Mouse (Mus musculus) lung, embryonic 14.5 days (tissue): ENCODE results near the gene Nln. TPM values are rescaled to one million over a fixed set of nuclear protein-coding genes. Genes with fewer than 3 reads are reported as not detected.

Experiments
- ATAC-seq: fragments of 200-750 bp; cut with Nextera tagmentation; 2 replicates; pipeline ENCODE4 v1.8.0; 2017; ENCODE audit warnings: mild to moderate bottlenecking, moderate TSS enrichment, moderate library complexity; ENCODE audit not compliant: insufficient read depth
- DNase-seq: peaks from one replicate; pipeline ENCODE4 v3.0.0-alpha.2; 2015
- H3K27ac ChIP-seq: fragments of 300-500 bp; sonication (generic); 2 replicates; pipeline ENCODE4 v1.5.1; 2014; ENCODE audit warnings: low read depth, mild to moderate bottlenecking, moderate library complexity
- H3K27me3 ChIP-seq: fragments of 300-500 bp; sonication (generic); 2 replicates; pipeline ENCODE4 v1.6.1; 2014; ENCODE audit warnings: low read length, control low read depth; ENCODE audit not compliant: insufficient read depth
- H3K36me3 ChIP-seq: fragments of 300-500 bp; sonication (generic); 2 replicates; pipeline ENCODE4 v1.6.1; 2014; ENCODE audit warnings: control low read depth; ENCODE audit not compliant: insufficient read depth
- H3K4me1 ChIP-seq: fragments of 300-500 bp; sonication (generic); 2 replicates; pipeline ENCODE4 v1.6.1; 2014; ENCODE audit warnings: antibody characterized with exemption, control low read depth; ENCODE audit not compliant: insufficient read depth
- H3K4me2 ChIP-seq: fragments of 300-500 bp; sonication (generic); 2 replicates; pipeline ENCODE4 v1.6.1; 2014; ENCODE audit warnings: mild to moderate bottlenecking
- H3K4me3 ChIP-seq: fragments of 300-500 bp; sonication (generic); 2 replicates; pipeline ENCODE4 v1.5.1; 2014; ENCODE audit warnings: low read depth, low read length
- H3K9ac ChIP-seq: fragments of 300-500 bp; sonication (generic); 2 replicates; pipeline ENCODE4 v1.6.1; 2014
- H3K9me3 ChIP-seq: fragments of 300-500 bp; sonication (generic); 2 replicates; pipeline ENCODE4 v1.6.1; 2016; ENCODE audit warnings: low read depth, low read length, control low read depth
- CTCF ChIP-seq: IDR thresholded peaks from 2 replicates; pipeline ENCODE4 v1.5.1; 2016; ENCODE audit warnings: antibody characterized with exemption, low read depth
- WGBS: fragments of 180-500 bp; shearing (Covaris S2); extraction: QIAGEN DNeasy Blood & Tissue Kit; methylation state at CpG from one replicate; pipeline ENCODE4 v1.1.7; 2014; 5-methylcytosine and 5-hydroxymethylcytosine counted together
- polyA plus RNA-seq: library from polyadenylated mRNA; unstranded; fragments of >200 nt; fragmentation: Nextera tagmentation; extraction: Ambion mirVana; gene quantifications from 2 replicates; pipeline ENCODE4 v1.2.1, GENCODE M21; 2014

The Nln gene
- polyA plus RNA-seq, 1 experiment from 2014 or later = 24.8 TPM

DNA sequence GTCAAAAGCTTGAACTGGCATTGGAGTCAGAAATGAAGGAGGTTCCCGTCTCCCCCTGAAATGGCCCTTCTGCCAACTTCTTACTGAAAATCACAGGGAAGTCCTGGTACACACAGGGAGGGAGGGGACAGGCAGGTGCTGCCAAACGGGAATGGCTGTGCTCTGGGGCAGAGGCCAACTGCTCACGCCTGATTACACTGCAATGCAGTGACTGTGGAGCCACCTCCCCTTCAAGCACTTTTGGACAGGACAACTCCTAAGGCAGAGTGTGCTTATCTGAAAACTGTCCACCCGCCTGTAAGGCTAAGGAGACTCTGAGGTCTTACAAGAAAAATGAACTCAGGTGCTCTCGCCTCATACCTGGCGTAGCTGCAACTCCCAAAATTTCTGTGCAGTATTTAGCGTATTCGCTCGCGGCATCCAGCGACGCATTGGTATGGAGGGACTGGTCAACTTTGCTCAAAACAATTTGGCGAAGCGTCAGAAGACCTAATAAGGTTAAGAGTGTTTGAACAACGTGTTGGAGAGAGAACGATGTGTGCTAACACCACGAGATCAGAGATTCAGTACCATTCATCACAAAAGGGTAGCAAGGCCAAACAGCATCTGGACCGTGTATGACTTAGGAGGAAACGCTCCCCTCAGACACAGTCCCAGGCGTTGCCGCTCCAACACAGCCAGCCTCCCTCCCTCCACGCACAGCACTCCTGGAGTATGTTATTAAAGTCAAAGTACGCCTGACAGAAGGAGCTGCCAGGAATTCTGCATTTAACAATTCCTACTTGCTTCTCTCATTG lies 72.7 kb downstream of the Nln start:
- ATAC-seq (peak; percentile 64), DNase-seq (peak; percentile 67)
- Histone ChIP-seq H3K9me3 (no peaks in the 10 kb centered on the region), H3K27me3 (no peaks in the 10 kb centered on the region), H3K9ac (0 out of 2 replicates have a peak overlapping the region, but pooled peaks have one; percentile 13), H3K4me1 (peaks cover 45% of the 10 kb centered on the region), H3K4me3 (0 out of 2 replicates have a peak overlapping the region, but pooled peaks have one; percentile 6), H3K27ac (peak overlapping the region; percentile 83), H3K36me3 (no peaks in the 10 kb centered on the region), H3K4me2 (peak overlapping the region; percentile 47)
- TF ChIP-seq CTCF = no peak
- WGBS = 35% methylated on average over 23 of the region's 23 CpGs

DNA sequence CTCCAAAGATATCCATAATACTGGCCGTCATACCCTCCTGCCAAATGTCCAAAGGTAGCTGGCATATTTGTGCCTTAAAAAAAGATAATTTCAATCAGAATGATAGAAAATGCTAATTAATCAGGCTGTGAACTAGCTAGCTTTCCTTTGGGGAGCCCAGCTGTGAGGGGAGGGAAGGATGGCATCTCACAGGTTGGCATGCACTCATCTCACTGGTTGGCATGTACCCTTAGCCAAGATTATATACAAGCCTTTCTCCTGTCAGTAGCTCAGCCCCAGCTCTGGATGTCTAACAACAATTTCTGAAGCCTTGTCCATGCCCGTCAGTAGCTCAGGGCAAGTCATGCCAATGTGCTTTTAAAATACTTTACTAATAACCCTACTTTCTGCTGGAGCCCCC lies 73.8 kb downstream of the Nln start:
- Histone ChIP-seq H3K36me3 (no peaks in the 10 kb centered on the region), H3K27me3 (no peaks in the 10 kb centered on the region), H3K9me3 (no peaks in the 10 kb centered on the region), H3K4me2 (no peak overlapping the region), H3K9ac (no peak overlapping the region), H3K4me3 (no peak overlapping the region), H3K27ac (no peak overlapping the region), H3K4me1 (peaks cover 47% of the 10 kb centered on the region)
- WGBS = 80% methylated on average over 2 of the region's 2 CpGs
- no peak for TF ChIP-seq CTCF
- DNase-seq = no peak
- no peak for ATAC-seq

DNA sequence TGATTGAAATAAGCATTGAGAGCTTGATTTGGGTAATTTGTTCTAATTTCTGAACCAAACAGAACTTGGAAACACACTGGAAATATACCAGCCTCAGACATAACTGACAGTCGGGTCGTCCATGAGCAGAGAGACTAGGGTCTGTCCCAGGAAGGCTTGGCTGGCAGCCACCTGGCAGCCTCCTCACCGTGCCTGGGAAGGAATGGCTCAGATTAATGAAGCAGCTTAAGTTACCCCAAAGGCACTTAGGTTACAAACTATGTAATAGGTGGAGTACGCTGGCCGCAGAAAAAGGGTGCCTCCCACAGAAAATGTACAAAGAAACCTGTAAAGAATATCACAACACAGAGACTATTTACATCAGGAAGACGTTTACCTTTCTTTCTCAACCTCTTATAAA lies 74.6 kb downstream of the Nln start:
- 35% methylated on average over 6 of the region's 6 CpGs for WGBS
- peaks cover 47% of the 10 kb centered on the region for H3K4me1 ChIP-seq
- H3K9me3 ChIP-seq = no peaks in the 10 kb centered on the region
- H3K4me2 ChIP-seq = no peak overlapping the region
- no peak overlapping the region for H3K4me3 ChIP-seq
- DNase-seq = peak; percentile 60
- H3K9ac ChIP-seq = no peak overlapping the region
- peak overlapping the region; percentile 56; the same call in 1 of the 2 replicates for H3K27ac ChIP-seq
- ATAC-seq = no peak
- H3K36me3 ChIP-seq = no peaks in the 10 kb centered on the region
- no peak for TF ChIP-seq CTCF
- no peaks in the 10 kb centered on the region for H3K27me3 ChIP-seq

DNA sequence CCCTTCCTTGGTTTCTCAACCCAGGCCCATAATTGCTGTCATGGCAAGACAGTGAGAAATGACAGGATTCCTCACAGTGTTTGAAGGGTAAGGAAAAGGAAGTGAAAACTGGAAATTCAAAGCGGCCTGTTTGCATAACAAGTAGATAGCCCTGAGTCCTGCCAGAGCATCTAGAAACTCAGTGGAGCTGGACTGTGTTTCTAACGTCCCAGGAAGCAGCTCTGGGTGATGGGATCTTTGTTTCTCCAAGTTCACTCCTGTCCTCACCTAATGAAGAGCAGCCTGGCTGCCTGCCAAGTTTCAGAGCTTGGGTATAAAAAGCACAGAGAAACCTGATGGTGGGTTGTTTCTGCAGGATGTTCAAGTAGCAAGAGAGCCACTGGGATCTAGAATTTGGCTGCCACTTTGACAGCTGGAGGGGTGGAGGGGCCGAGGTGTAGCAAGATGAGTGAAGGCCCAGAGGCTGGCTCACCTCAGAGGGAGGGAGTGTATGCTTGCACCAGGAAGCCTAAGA lies 76.7 kb downstream of the Nln start:
- Histone ChIP-seq H3K27ac (peak overlapping the region; percentile 79), H3K9me3 (no peaks in the 10 kb centered on the region), H3K36me3 (no peaks in the 10 kb centered on the region), H3K4me3 (no peak overlapping the region), H3K4me2 (no peak overlapping the region), H3K9ac (no peak overlapping the region), H3K27me3 (no peaks in the 10 kb centered on the region), H3K4me1 (peaks cover 42% of the 10 kb centered on the region)
- DNase-seq (peak; percentile 74), ATAC-seq (peak; percentile 10; the same call in 1 of the 2 replicates)
- TF ChIP-seq CTCF = no peak
- WGBS = 24% methylated on average over 3 of the region's 3 CpGs

DNA sequence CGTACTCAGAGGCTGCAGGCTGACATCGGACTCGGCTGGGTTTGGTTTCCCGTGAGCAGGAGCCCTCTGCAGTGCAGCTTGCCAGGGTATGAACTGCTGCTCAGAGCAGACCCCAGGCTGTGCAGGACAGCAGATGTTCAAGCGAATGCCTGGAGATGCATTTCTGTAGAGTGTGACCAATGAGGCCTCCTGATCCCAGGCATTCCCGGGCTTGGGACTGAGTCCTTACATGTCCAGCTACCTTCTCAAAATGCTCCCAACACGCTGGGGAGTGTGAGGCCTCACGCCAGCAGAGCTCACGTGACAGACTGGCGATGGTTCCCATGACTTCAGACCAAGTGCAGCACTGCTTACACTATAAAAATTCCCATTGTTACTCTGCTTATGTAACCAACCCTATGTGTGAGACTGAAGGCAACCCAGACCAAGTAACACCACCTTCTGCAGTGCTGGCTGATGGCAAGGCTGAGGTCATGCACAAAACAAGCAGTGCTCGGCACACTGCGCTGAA lies 77.5 kb downstream of the Nln start:
- H3K4me2 ChIP-seq = no peak overlapping the region
- H3K9ac ChIP-seq = no peak overlapping the region
- H3K4me1 ChIP-seq = peaks cover 35% of the 10 kb centered on the region
- no peak for TF ChIP-seq CTCF
- no peak overlapping the region for H3K4me3 ChIP-seq
- no peaks in the 10 kb centered on the region for H3K9me3 ChIP-seq
- no peaks in the 10 kb centered on the region for H3K27me3 ChIP-seq
- 41% methylated on average over 12 of the region's 12 CpGs for WGBS
- peak; percentile 59 for ATAC-seq
- DNase-seq = peak; percentile 63
- H3K36me3 ChIP-seq = no peaks in the 10 kb centered on the region
- peak overlapping the region; percentile 79 for H3K27ac ChIP-seq

DNA sequence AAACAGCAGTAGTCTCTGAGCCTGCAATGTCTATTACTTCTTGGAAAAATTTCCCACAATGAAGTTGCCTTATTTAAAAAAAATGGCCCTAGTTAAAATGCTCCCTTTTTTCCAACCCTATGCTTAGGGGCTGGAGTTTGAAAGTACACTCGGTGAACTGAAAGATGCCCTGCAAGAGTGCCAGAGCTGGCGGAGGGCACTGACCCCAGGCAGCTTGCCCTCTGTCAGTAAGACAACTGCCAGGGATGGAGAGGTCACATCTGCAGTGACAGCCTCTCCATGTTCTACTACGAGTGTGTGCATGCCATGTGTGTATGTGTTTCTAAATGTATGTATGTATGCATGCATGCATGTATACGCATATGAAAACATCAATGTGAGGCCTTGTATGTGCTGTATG lies 78.5 kb downstream of the Nln start:
- Histone ChIP-seq H3K4me1 (peaks cover 29% of the 10 kb centered on the region), H3K27me3 (no peaks in the 10 kb centered on the region), H3K4me3 (no peak overlapping the region), H3K4me2 (no peak overlapping the region), H3K27ac (no peak overlapping the region), H3K36me3 (no peaks in the 10 kb centered on the region), H3K9me3 (no peaks in the 10 kb centered on the region), H3K9ac (no peak overlapping the region)
- ATAC-seq (no peak), DNase-seq (no peak)
- WGBS = 86% methylated on average over 4 of the region's 4 CpGs
- no peak for TF ChIP-seq CTCF

DNA sequence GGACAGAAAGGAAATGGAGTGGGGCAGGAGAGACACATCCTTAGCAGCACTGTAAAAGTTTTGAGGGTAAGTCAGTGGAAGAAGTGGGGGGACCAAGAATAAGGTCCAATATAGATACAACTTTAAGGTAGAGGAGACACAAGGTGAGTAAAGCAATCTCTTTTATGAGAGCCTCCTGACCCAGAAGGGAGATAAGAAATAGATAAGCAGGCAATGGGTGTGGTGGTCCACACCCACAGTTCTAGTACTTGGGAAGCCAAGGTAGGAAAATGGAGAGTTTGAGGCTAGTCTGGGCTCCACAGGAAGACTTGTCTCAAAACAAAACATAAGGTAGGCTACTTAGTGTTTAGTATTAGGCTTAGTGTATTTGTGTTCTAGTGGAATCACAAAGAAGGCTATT lies 79.9 kb downstream of the Nln start:
- H3K4me3 ChIP-seq = no peak overlapping the region
- H3K4me1 ChIP-seq = peaks cover 19% of the 10 kb centered on the region
- no peak overlapping the region for H3K9ac ChIP-seq
- H3K27me3 ChIP-seq = no peaks in the 10 kb centered on the region
- no peak overlapping the region for H3K4me2 ChIP-seq
- no peak overlapping the region for H3K27ac ChIP-seq
- no peaks in the 10 kb centered on the region for H3K9me3 ChIP-seq
- H3K36me3 ChIP-seq = no peaks in the 10 kb centered on the region
- no peak for TF ChIP-seq CTCF
- no peak for ATAC-seq
- no peak for DNase-seq
